Mouse (Mus musculus) forebrain, embryonic 13.5 days (tissue): Measurements from ENCODE around the gene Senp7. TPM values are rescaled to one million over a fixed set of nuclear protein-coding genes. Genes with fewer than 3 reads are reported as not detected.

Experiments
- ATAC-seq: fragments of 200-750 bp; cut with Nextera tagmentation; 2 replicates; pipeline ENCODE4 v1.8.0; 2017
- H3K27ac ChIP-seq: fragments of 300-500 bp; sonication (generic); 2 replicates; pipeline ENCODE4 v1.5.1; 2015; ENCODE audit warnings: inconsistent platforms, mild to moderate bottlenecking, moderate library complexity
- H3K27me3 ChIP-seq: fragments of 300-500 bp; sonication (generic); 2 replicates; pipeline ENCODE4 v1.6.1; 2015; ENCODE audit warnings: mild to moderate bottlenecking, inconsistent platforms
- H3K36me3 ChIP-seq: fragments of 300-500 bp; sonication (generic); 2 replicates; pipeline ENCODE4 v1.6.1; 2015; ENCODE audit warnings: mild to moderate bottlenecking, inconsistent platforms; ENCODE audit not compliant: poor library complexity, severe bottlenecking
- H3K4me1 ChIP-seq: fragments of 300-500 bp; sonication (generic); 2 replicates; pipeline ENCODE4 v1.6.1; 2015; ENCODE audit warnings: inconsistent platforms
- H3K4me2 ChIP-seq: fragments of 300-500 bp; sonication (generic); 2 replicates; pipeline ENCODE4 v1.6.1; 2015; ENCODE audit warnings: inconsistent platforms, mild to moderate bottlenecking, moderate library complexity
- H3K4me3 ChIP-seq: fragments of 300-500 bp; sonication (generic); 2 replicates; pipeline ENCODE4 v1.5.1; 2015; ENCODE audit warnings: mild to moderate bottlenecking, inconsistent platforms
- H3K9ac ChIP-seq: fragments of 300-500 bp; sonication (generic); 2 replicates; pipeline ENCODE4 v1.6.1; 2015; ENCODE audit warnings: mild to moderate bottlenecking, inconsistent platforms
- H3K9me3 ChIP-seq: fragments of 300-500 bp; sonication (generic); replicated peaks from 2 replicates; pipeline ENCODE4 v1.6.1; 2016; ENCODE audit warnings: inconsistent platforms
- WGBS: fragments of 180-500 bp; shearing (Covaris S2); methylation state at CpG from one replicate; pipeline ENCODE4 v1.1.7; 2015; 5-methylcytosine and 5-hydroxymethylcytosine counted together
- polyA plus RNA-seq: library from polyadenylated mRNA; unstranded; fragments of >200 nt; fragmentation: Nextera tagmentation; extraction: Ambion mirVana; gene quantifications from 2 replicates; pipeline ENCODE4 v1.2.1, GENCODE M21; 2015

Senp7 gene
- polyA plus RNA-seq, 1 experiment from 2014 or later: 57.6 TPM

DNA sequence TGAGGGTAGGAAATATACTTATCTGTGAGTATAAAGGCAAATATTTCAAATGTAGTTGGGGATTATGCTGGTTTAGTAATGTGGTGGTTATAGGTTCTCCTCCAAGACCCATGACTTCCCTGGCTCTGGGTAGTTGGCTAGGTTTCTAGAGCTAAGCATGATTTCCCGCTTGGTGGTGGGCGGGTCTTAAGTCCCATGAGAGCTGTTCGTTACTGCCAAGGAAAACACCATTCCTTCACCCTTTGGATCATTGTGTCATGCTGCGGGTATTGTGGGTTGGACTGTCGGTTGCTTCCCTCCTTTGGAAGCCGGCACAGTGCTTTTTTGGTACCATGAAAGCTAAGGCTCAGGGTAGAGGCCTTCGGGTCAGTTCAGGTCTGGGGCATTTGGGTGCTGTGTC, 115.3 kb downstream of the Senp7 start:
- Histone ChIP-seq H3K27ac (no peak overlapping the region), H3K9ac (no peak overlapping the region), H3K27me3 (no peaks in the 10 kb centered on the region), H3K36me3 (peaks cover 39% of the 10 kb centered on the region), H3K4me1 (no peaks in the 10 kb centered on the region), H3K4me3 (no peak overlapping the region), H3K4me2 (no peak overlapping the region), H3K9me3 (no peaks in the 10 kb centered on the region)
- 86% methylated on average over 7 of the region's 7 CpGs for WGBS
- ATAC-seq: no peak

DNA sequence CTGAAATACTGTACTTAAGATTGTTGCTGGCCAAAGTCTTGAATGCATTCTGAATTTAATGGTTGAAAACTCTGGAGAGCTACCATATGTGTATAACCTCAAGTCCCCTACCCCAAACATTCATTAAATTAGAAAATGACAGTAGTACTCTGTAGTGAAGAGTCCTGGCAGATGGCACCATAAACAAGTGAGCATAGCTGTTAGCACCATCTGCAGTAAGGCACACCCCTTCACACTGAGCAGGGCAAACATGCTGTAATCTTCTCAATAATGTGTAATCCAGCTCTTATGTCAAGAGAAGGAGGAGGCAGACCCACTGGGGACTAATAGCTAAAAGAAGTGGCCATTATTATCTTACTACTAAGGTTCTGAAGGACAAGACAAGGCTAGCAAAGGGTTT, 122.1 kb downstream of the Senp7 start:
- no peak overlapping the region for H3K27ac ChIP-seq
- no peaks in the 10 kb centered on the region for H3K9me3 ChIP-seq
- H3K4me2 ChIP-seq: no peak overlapping the region
- H3K4me1 ChIP-seq: no peaks in the 10 kb centered on the region
- no peak overlapping the region for H3K9ac ChIP-seq
- no peak overlapping the region for H3K4me3 ChIP-seq
- no peaks in the 10 kb centered on the region for H3K27me3 ChIP-seq
- peak; percentile 93 for ATAC-seq
- peaks cover 43% of the 10 kb centered on the region for H3K36me3 ChIP-seq

DNA sequence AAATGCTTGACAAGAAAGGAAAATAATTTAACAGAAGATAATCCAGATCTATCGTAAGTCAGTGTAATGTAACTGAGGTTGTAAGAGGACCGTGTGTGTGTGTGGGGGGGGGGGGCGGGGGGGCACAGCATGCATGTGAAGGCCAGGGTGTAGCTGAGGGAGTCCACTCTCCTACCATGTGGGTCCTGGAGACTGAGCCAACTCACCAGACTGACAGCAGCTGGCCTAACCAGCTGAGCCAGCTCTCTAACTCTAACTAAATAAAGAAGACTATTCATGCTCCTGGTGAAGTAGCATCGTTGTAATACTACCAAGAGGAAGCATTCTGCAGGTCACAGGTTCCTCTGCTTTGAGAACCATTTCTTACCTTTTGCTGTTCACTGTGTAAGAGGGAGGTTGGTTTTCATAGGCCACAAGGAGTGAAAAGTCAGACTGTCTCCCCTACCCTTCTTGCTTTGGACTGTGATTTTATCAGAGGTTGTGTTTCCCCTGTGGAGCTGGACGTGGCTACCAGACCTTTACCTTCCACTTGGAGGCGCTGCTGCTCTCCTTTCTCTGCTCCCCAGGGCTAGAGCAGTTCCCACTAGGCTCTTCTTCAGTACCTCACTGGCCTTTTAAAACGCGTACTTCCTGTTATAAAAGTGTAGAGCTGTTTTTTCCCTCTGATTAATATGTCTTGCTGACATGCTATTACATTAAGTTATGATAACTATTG, 127.9 kb downstream of the Senp7 start:
- Histone ChIP-seq H3K9ac (no peak overlapping the region), H3K4me3 (no peak overlapping the region), H3K36me3 (peaks cover 29% of the 10 kb centered on the region), H3K4me2 (no peak overlapping the region), H3K4me1 (no peaks in the 10 kb centered on the region), H3K27ac (no peak overlapping the region), H3K9me3 (no peaks in the 10 kb centered on the region), H3K27me3 (no peaks in the 10 kb centered on the region)
- WGBS: 67% methylated on average over 8 of the region's 8 CpGs
- peak; percentile 43; the same call in 1 of the 2 replicates for ATAC-seq

DNA sequence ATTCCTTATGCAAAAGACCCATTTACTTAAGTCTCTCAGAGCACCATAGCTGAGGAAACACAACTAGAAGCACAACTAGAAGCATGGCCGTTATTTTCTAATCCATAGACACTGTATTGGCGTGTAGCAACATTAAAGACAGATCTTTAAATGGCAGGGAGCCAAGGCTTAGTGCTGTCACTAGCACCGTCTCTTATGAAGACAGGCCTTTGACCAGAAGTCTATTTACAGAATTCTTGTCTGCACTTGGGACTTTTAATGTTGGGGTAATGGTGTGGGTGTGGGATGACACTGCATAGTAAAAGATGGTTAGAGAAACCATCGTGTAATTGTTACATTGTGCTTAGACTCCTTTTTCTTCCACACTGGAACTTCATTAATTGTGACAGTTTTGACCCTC, 138.7 kb downstream of the Senp7 start:
- Histone ChIP-seq H3K27me3 (no peaks in the 10 kb centered on the region), H3K4me2 (no peak overlapping the region), H3K9me3 (0 out of 2 replicates have a peak, but pooled peaks cover 2% of the 10 kb centered on the region), H3K9ac (no peak overlapping the region), H3K27ac (no peak overlapping the region), H3K36me3 (peaks cover 58% of the 10 kb centered on the region), H3K4me1 (no peaks in the 10 kb centered on the region), H3K4me3 (no peak overlapping the region)
- no peak for ATAC-seq
- WGBS: 84% methylated on average over 4 of the region's 4 CpGs

DNA sequence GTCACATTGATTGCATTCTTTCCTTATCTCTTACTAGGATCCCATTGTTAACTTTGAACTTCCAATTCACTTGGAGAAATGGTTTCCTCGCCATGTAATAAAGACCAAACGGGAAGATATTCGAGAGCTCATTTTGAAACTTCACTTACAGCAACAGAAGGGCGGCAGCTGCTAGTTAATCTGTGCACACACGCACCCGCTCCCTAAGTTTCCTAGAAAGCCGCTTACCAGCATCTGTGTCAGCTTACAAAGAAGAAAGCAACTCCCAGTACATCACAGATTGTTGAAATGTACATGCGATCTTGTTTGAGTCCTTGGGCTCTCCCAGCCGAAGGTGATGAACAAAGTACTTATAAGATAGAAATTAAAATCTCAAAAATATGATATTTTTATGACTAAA, 140.1 kb downstream of the Senp7 start:
- ATAC-seq: peak; percentile 55; the same call in 1 of the 2 replicates
- Histone ChIP-seq H3K9me3 (0 out of 2 replicates have a peak, but pooled peaks cover 2% of the 10 kb centered on the region), H3K4me3 (no peak overlapping the region), H3K27ac (no peak overlapping the region), H3K27me3 (no peaks in the 10 kb centered on the region), H3K4me1 (no peaks in the 10 kb centered on the region), H3K4me2 (no peak overlapping the region), H3K9ac (no peak overlapping the region), H3K36me3 (peaks cover 44% of the 10 kb centered on the region)
- 84% methylated on average over 9 of the region's 9 CpGs for WGBS

DNA sequence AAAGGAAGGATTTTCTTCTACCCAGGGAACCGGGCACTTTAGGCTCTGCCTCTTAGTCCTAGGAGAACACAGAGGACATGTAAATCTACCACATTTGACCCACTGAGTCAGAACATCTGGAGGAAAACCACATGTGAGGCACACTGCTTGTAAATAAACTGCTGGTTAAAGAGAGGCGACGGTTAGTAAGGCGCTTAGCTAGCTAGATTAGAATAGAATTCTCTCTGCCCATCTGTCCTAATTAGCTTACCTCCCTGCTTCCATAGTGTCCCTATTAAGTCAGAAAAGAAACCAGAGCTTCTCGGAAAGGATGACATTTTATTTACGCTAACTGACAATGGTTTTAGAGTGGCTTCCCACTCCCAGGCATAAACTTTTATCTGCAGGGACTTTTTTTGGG, 155.9 kb downstream of the Senp7 start, which contains the start of gene Impg2:
Gene Impg2, plus strand, starts transcription at position 263 of the 400 bp plus-strand sequence.
- H3K36me3 ChIP-seq: no peaks in the 10 kb centered on the region
- H3K9me3 ChIP-seq: no peaks in the 10 kb centered on the region
- no peak within 1 kb of the TSS for H3K27ac ChIP-seq
- ATAC-seq: no peak
- no peaks in the 10 kb centered on the region for H3K27me3 ChIP-seq
- no peaks in the 10 kb centered on the region for H3K4me1 ChIP-seq
- H3K9ac ChIP-seq: no peak within 1 kb of the TSS
- H3K4me3 ChIP-seq: no peak within 1 kb of the TSS
- no peak within 1 kb of the TSS for H3K4me2 ChIP-seq
- 39% methylated on average over 6 of the region's 6 CpGs for WGBS

GRCm38 (mm10) chr16:56212740-56213139, 164.6 kb downstream of the Senp7 start:
- Histone ChIP-seq H3K27ac (no peak overlapping the region), H3K4me3 (no peak overlapping the region), H3K9me3 (no peaks in the 10 kb centered on the region), H3K36me3 (no peaks in the 10 kb centered on the region), H3K4me2 (no peak overlapping the region), H3K4me1 (no peaks in the 10 kb centered on the region), H3K9ac (no peak overlapping the region), H3K27me3 (no peaks in the 10 kb centered on the region)
- ATAC-seq: no peak
- 82% methylated on average over 3 of the region's 3 CpGs for WGBS

GRCm38 (mm10) chr16:56227686-56228085, 179.5 kb downstream of the Senp7 start:
- no peak overlapping the region for H3K9ac ChIP-seq
- no peak overlapping the region for H3K27ac ChIP-seq
- no peak overlapping the region for H3K4me2 ChIP-seq
- no peaks in the 10 kb centered on the region for H3K9me3 ChIP-seq
- peaks cover 3% of the 10 kb centered on the region; the same call in 1 of the 2 replicates for H3K36me3 ChIP-seq
- no peak overlapping the region for H3K4me3 ChIP-seq
- no peaks in the 10 kb centered on the region for H3K4me1 ChIP-seq
- ATAC-seq: no peak
- no peaks in the 10 kb centered on the region for H3K27me3 ChIP-seq

DNA sequence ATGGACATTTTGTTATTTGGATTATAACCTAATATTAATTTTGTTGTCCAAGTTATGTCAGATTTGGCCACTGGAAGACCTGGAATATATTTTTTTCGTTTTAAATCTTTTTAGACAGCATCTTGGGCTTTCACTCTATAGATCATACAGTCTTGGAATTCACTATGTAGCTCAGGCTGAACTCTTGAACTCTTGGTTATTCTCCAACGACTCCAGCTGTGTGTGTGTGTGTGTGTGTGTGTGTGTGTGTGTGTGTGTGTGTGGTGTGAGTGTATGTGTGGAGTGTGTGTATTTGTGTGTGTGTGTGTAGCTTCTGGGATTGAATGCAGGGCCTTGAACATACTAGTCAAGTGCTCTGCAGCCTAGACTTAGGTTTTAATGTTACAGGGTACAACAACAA, 181.3 kb downstream of the Senp7 start:
- Histone ChIP-seq H3K9ac (no peak overlapping the region), H3K4me1 (no peaks in the 10 kb centered on the region), H3K4me3 (no peak overlapping the region), H3K27ac (no peak overlapping the region), H3K9me3 (no peaks in the 10 kb centered on the region), H3K27me3 (no peaks in the 10 kb centered on the region), H3K4me2 (no peak overlapping the region), H3K36me3 (peaks cover 3% of the 10 kb centered on the region; the same call in 1 of the 2 replicates)
- no peak for ATAC-seq
- WGBS: 60% methylated on average over 2 of the region's 2 CpGs

DNA sequence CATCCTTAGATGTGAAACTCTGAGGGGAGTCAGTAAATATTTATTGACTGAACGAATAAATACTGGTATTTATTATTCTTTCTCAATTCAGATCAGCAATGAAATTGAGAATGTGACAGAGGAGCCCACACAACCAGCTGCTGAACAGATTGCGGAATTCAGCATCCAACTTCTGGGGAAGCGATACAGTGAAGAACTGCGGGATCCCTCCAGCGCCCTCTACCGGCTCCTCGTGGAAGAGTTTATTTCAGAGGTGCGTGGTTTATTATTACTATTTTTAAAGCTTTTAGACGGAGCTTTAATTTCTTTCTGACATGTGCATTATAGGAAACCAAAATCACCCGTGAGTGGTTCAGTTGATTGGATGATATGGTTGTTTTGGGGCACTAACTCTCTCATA, 183.2 kb downstream of the Senp7 start:
- H3K4me2 ChIP-seq: no peak overlapping the region
- H3K4me1 ChIP-seq: no peaks in the 10 kb centered on the region
- WGBS: 55% methylated on average over 10 of the region's 10 CpGs
- H3K27me3 ChIP-seq: no peaks in the 10 kb centered on the region
- no peak overlapping the region for H3K4me3 ChIP-seq
- no peak overlapping the region for H3K9ac ChIP-seq
- peaks cover 3% of the 10 kb centered on the region; the same call in 1 of the 2 replicates for H3K36me3 ChIP-seq
- H3K9me3 ChIP-seq: no peaks in the 10 kb centered on the region
- no peak overlapping the region for H3K27ac ChIP-seq
- no peak for ATAC-seq

- no peak overlapping the region for H3K4me3 ChIP-seq
- no peaks in the 10 kb centered on the region for H3K4me1 ChIP-seq
- no peaks in the 10 kb centered on the region for H3K9me3 ChIP-seq
- ATAC-seq: no peak
- peaks cover 3% of the 10 kb centered on the region; the same call in 1 of the 2 replicates for H3K36me3 ChIP-seq
- H3K27ac ChIP-seq: no peak overlapping the region
- WGBS: 89% methylated on average over 10 of the region's 10 CpGs
- no peaks in the 10 kb centered on the region for H3K27me3 ChIP-seq
- H3K9ac ChIP-seq: no peak overlapping the region
- H3K4me2 ChIP-seq: no peak overlapping the region
These were observed 184.6 kb downstream of the Senp7 start for GRCm38 (mm10) chr16:56232736-56233135.
